Mouse (Mus musculus) hematopoietic stem cell, adult 5-6 weeks (primary cell): ENCODE data around the gene Lrrtm4. TPM values are rescaled to one million over a fixed set of nuclear protein-coding genes. Genes with fewer than 3 reads are reported as not detected.

ENCODE experiments used
- ATAC-seq, 2 experiments: fragments of 125-278 bp in 1 of 2; replicated peaks in 1 of 2; 2 replicates each; pipeline ENCODE4 v1.8.0; 2016 to 2017; ENCODE audit warnings: inconsistent platforms in 2 of 2, mild to moderate bottlenecking in 2 of 2, moderate number of reproducible peaks in 2 of 2, low read depth in 1 of 2, moderate TSS enrichment in 1 of 2; ENCODE audit not compliant: low FRiP score in 2 of 2, poor library complexity in 2 of 2, severe bottlenecking in 2 of 2, insufficient read depth in 1 of 2, low TSS enrichment in 1 of 2
- total RNA-seq: library from RNA; stranded (forward); fragments of 172-1452, 232-1000 nt; gene quantifications from 2 replicates; pipeline ENCODE4 v1.2.3, GENCODE M21; 2017

Gene Lrrtm4
- total RNA-seq, 1 experiment from 2014 or later: not detected

DNA sequence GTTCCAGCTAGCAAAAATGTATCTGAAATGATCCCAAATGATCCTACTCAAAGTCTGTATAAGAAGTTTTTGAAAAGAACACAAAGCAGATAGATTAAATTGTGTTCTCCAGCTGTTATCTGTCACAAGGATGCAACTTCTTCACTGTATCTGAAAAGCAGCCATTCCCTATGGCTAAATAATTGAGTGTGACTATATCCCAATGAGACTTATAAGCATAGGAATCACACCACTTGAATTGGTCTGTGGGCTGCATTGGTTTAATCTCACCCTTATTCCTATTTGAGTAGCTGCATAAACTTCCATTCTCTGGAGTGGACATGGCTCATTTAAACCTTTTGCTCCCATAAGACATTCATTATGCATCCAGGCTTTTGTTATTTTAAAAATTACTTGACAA lies 245.9 kb downstream of the Lrrtm4 start:
- ATAC-seq: no peak

DNA sequence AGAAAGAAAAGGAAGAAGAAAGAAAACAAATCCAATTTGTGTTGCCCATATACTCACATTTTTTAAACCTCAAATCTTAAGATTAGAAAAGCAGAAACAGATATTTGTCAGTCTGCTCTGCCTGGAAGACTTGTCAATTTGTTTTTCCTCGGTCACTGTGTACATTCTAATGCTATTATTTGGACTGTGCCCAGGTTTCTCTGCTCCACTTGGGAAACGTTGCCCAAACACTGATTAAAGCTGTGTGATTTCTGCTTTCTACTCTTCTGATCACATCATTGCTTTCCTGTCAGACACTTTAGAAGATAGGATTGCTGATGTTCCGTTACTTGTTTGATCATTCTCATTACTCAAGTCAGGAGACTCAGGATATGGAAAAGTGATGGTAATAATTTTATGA lies 247.1 kb downstream of the Lrrtm4 start:
- ATAC-seq: no peak

DNA sequence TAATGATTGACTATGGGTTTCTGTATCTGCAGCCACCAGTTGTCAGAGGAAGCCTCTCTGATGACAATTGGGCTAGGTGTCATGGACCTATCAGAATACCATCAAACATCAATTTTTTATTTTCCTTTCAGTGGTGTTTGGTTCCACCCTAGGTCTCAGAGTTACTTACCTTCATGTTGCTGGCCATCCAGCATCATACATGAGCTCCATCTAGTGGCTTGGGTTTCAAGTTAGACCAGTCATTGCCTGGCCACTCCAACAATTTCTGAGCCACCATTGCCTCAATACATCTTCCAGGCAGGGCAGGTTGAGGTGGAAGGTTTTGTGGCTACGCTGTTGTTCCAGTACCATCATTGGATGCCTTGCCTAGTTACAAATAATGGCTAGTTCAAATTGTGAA lies 268.3 kb downstream of the Lrrtm4 start:
- ATAC-seq: peak; percentile 37 to 53; a peak in 2 of 4 replicates

DNA sequence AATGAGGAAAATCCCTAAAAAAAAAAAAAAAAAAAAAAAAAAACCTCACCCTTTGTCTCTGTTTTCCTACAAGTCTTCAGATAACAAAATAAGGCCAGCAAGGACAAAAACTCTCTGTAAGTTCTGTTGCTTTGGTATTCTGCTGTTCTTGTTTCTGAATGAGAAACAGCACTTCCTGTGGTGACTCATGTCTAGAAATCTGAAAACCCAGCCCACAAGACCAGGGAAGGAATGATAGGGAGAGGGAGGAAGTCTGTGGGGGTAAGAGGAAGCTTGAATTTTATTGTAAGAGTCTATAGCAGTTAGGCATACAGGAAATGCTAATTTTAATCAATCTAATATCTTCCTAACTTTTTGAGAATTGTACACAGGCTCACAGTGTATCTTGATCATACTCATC lies 283.2 kb downstream of the Lrrtm4 start:
- peak; percentile 98 to 99 for ATAC-seq

DNA sequence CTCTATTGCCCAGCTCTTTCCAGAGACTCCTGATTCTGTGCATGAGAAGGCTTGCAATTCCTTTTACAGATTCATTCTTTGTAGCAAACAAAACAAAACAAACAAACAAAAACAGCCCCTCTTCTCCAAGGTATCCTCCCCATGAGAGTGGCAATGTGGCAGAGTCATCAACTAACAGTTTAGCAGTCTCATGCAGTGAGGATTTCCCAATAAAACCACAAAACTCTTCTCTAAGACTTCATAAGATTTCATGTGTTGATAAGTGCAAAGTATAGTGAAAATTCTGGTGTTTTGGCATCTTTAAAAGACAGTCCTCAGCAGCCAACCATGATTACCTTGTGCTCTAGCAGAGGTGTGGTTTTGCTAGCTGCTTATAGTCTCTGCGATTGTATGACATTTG lies 284.9 kb downstream of the Lrrtm4 start:
- ATAC-seq: peak; percentile 37 to 47; a peak in 2 of 4 replicates

DNA sequence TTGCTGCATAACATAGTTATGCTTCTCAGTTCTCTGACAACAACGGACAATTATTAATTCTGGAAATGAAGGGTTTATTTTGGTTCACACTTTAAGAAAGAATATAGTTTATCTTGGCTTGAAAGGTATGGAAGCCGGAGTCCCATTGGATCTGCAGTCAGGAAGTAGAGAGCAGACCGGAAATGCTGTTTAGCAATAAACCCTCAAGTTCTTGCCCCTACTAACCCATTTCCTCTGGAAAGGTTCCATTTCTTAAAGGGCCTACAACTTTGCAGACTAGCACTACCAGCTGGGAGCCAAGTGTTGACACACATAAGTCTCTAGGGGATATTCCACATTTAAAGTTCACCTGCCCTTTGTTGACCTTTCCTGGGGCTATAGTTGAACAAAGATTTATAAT lies 309.7 kb downstream of the Lrrtm4 start:
- no peak for ATAC-seq

DNA sequence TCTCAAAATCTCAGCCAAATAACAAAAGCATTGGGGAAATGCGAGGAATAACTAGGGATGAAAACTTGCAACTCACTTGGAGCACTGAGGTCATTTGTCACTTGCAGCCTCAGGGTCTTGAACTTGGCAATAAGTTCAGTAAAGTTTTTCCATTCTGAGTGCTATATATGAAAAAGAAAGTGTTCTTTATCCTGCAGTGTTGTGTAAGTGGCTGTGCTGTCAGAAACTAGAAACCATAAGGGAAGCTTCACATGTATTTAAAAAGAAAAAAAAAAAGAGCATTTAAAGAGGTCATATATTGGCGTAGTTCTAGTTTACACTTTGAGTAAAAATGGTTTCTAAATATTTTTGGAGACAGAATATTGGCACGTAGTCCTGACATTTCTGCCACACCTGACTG lies 313.1 kb downstream of the Lrrtm4 start:
- ATAC-seq: no peak

DNA sequence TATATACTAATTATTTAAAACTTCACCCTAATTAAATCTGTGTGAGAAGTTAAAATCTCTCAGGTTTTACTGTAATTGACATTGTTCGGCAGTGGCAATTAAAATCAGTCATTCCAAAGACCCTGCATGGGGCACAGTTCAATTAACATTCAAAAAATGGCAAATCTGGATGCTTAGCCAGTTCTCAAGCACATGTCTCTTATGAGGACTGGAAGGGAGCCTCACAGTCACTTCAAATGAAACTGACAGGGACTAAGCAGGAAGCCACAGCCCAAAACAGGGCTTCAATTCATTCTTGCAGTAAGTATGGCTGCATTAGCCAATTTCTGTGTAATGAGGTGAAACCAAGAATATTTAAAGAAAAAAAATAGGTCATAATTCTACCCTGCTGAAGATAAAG lies 333.6 kb downstream of the Lrrtm4 start:
- no peak for ATAC-seq

DNA sequence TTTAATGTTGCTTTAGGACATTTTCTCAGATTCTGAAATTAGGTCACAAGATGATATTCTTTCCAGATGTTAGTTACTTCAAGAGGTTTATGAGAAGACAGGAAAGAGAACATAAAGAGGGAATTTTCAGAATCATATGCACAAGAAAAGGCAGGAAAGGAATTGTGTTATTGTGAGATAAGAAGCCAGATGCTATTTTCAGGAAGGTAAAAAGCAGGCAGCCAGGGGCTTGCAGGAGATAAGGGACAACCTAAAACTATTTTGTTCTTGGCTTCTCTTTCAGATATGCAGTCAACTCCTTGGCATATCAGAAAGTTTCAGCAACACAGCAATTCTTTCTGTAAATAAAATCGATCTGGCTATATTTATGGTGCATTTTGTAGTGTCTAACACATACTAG lies 338.4 kb downstream of the Lrrtm4 start:
- no peak for ATAC-seq

DNA sequence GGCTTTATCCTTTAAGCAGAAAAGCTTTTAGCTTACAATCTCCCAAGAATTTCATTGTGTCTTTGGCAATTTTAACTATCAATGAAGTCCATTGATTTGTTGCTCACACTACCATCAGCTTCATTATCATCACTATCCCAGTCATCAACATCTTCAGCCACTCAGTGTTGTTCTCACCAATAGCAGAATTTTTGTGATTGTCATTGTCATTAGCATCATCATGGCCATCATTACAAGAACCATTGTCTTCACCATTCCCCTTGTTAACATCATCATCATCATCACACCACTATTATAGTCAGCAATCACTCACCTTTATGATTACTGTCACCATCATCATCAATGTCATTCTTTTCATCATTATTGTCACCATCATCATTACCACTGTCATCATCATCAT lies 344.9 kb downstream of the Lrrtm4 start:
- ATAC-seq: no peak

DNA sequence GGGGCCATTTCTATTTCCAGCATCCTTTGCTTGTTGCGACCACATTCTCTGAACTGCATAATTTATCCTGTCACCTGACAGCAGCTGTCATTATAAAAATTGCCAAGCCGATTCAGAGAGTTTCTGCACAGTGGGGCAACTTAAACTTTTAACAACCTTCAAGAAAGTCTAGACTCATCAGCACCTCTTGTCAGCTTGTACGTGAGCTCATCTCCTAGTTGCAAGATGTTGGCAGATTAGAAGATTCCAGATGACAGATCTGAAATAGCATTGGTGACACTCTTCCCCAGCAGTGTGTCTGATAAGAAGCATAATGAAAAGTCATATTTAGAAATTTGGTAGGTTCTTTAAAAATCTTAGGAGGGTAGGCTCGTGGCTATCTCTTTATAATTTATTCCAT lies 347.9 kb downstream of the Lrrtm4 start:
- no peak for ATAC-seq

DNA sequence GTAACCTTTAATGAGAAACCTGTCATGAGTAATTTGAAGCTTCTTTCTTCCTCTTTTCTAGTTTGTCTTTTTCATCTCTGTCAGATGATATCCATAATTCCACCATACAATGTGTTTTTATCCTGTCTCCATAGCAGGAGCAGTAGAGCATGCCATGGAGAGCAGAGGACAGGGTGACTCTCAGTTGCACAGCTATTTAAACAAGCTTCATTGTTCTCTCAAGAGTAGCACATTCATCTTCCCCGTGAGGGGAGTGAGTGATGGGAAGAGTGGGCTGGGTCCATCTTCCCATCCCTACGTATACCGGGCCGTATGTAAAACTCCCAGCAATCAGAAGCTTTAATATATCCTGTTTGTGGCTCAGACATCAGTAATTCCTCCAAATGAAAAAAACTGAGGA lies 370.9 kb downstream of the Lrrtm4 start:
- no peak for ATAC-seq

DNA sequence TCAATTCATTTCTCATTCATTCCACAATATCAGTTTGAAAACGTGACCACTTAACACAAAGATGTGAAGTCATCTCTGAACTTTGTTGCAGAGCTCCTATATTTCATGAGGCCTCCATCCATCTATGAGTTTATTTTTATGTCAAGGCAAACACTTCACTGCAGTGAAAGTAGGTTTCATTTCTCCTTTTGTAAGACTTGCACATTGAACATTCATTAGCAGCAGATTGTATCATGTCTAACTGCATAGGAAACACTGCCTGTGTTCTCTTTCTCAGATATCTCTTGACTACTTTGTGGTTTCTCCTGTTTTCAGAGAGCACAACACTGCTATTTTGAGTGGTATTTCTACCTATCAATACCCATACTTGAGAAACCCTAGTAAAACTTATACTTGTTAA lies 388.1 kb downstream of the Lrrtm4 start:
- 0 out of 4 replicates have a peak, but pooled peaks of 1 of the 2 experiments have one; percentile 17 for ATAC-seq

DNA sequence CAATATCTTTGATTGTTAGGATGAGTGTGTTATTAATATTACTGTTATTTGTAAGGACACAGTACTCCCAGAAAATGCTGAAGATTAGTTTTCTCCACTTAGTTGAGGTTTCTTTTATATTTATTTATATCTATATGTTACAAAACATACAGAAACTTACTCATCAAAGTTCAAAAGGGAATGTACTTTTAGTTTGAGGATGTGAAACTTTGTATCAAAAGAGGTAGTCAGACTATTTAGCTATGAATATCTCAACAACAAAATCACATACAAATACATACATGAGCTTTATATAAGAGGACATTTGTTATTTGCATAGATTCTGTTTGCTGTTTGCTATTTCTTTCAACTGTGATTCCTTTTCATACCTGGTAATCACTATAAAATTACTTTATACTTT lies 421.5 kb downstream of the Lrrtm4 start:
- ATAC-seq: no peak

DNA sequence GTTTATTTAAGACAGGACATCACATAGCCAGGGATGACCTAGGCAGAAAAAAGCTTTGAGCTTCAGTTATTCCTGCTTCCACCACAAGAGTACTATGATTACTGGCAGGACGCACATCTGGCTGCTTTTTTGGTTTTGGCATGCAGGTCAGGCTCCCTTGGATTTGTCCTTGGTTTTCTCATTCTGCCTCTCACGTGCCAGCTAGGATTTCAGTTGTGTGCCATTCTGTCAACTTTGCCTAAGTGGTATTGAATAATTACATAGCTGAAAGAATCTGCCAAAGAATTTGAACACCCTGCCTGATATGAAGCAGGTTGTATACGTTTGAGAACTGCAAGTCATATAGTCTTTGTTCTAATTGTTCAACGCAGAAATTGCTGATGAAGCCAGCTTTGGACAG lies 451.9 kb downstream of the Lrrtm4 start:
- ATAC-seq: no peak

DNA sequence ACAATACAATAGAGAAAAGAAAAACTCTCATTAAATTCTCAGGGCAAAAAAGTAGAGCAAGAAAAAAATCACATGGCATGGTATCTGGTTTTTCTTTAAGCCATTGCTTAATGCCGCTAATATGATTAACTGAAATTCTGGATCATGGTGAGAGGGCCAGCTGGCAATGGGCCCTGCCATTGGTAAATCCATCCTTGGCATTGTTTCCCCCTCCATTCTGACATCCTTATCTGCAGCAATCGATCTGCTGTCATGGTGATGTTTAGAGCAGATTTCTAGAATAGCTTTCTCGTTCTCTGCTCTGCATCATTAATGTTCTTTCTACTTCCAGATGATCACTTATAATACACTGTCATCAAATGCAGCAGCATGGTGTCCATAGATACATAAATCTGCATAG lies 457.5 kb downstream of the Lrrtm4 start:
- ATAC-seq: no peak

DNA sequence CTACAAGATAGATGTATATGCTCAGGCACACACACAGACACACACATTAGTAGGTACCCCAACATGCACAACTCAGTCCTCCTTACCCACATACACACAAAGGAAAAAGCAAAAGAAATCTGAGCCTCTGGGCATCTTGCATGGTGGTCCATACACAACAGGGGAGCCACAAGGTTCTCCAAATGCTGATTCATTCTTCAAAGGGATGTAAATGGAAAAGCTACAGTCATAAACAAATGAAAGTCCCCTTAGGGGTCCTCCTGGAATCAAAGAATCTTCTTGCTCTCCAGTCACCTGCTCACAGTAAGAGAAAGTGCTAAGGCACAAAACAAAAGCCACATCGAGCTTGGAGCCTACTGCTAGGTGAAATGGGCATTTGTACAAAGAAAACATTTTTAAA lies 526.3 kb downstream of the Lrrtm4 start:
- no peak for ATAC-seq

DNA sequence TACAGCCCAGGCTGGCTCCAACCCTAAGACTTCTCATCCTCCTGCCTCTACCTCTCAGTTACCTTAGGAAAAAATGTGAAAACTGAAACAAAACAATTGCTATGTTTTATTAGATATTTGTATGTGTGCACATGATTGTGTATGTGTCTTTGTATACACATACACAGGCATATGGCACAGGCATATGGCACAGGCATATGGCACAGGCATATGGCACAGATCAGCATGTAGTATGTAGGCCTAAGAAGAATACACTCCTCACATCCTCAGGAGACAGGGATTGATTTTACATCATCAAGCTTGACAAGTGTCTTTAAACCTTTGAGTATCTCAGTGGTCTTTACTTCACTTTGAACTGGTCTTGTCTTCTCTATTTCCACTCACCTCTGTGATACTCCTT lies 531.2 kb downstream of the Lrrtm4 start:
- no peak for ATAC-seq

DNA sequence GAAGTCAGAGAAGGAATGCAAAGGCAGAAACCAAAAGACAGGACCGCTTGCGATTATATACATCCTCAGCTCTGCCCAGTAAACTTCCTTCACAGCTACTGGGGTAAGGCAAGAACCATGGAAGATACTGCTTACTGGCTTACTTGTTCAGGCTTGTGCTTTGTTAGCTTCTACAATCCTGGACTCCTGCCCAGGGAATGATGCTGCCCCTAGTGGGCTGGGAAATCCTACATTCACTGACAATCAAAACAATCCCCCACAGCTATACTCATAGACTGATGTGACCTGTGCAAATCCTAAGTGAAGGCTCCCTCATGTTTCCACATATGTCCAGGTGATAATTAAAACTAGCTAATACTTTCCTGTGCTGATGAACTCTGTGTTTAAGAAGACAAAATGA lies 534.7 kb downstream of the Lrrtm4 start:
- no peak for ATAC-seq

DNA sequence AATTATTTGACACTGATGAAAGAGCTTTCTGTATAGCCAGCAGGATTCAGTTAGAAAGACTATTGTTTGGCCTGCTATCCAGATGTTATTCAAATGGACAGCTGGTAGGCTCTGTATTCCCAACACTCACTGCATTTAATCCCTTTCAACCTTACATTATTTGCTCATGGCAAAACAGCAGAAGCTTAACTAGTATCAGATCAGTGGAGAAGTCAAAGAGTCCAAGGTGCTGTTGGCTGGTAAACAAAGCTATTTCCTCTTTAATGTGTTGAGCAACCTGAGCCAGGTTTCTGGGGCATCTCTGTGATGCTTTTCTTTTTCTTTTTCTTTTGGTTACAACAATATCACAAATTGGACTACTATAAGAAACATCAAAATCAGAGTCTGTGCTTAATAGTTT lies 536.3 kb downstream of the Lrrtm4 start:
- no peak for ATAC-seq
